Mouse (Mus musculus): ENCODE data around the gene H2-T24. TPM values are rescaled to one million over a fixed set of nuclear protein-coding genes. Genes with fewer than 3 reads are reported as not detected.

H2-T24 gene
- polyA plus RNA-seq, 2 experiments = 4.0 to 4.3 TPM

DNA sequence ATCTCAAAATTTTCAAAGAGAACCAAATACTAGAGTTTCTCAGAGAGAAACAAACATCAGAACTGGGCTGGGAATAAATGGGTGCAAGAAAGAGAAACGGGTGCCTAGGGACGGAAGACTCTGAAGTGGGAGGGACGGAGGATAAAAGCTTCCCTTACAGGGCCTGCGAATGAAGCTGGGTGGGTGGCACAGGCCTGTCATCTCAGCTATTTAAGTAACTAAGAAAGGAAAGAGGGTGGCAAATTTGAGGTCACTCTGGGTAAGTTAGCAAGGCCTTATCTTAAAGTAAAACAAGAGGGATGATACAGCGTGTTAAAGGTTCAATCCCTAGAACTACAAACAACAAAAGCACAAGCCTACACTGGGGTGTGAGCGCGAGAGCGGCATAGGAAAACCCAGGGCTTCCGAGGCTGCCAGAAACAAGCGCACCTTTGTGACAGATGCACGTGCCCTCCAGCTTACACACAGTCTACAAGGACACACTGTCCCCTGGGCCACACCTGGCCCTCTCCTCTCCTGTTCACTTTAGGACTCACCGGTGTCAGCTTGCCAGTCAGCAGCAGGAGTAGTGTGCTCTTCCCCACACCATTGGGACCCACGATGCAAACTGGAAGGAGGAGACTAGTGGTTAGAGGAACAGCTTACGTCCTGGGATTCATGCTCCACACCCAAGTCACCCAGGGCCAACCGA lies 61.7 kb downstream of the H2-T24 start:
- Histone ChIP-seq H3K9me3 (ENCODE audit: control insufficient read depth, low read length) (no peaks in the 10 kb centered on the region), H3K4me3 (ENCODE audit: insufficient read depth in 1 of 2, low read depth in 2 of 2, low read length in 2 of 2) (no peak overlapping the region), H3K36me3 (replicated peaks; ENCODE audit: control insufficient read depth, insufficient read depth, low read depth) (peaks cover 74% of the 10 kb centered on the region), H3K9ac (replicated peaks) (no peak overlapping the region), H3K4me2 (ENCODE audit: low read depth) (no peak overlapping the region), H3K27me3 (ENCODE audit: control insufficient read depth, insufficient read depth, low read length) (no peaks in the 10 kb centered on the region), H3K4me1 (replicated peaks; ENCODE audit: control insufficient read depth in 2 of 2, insufficient read depth in 2 of 2, low read length in 1 of 2) (no peaks in the 10 kb centered on the region), H3K27ac (no peak overlapping the region)
- DNase-seq (ENCODE audit: low read depth in 3 of 3, low spot score in 3 of 3) = no peak
- WGBS (ENCODE audit: insufficient replicate concordance) = 91% methylated on average over 15 of the region's 15 CpGs
- no peak for ATAC-seq (ENCODE audit: insufficient read depth)
- no peak for TF ChIP-seq CTCF (IDR thresholded peaks at IDR 0.05; ENCODE audit: low read depth)
- no peak for TF ChIP-seq EP300 (IDR thresholded peaks at IDR 0.05; ENCODE audit: low read depth)

MicroRNAs within 50 kb of the gene (microRNA counts, 519-probe panel; counts per million panel counts)
- 69.9 counts per million for microRNA mmu-miR-877

Small RNA genes within 50 kb of the gene (microRNA-seq; reads per million reads assigned to microRNA genes)
- 87.5 reads per million, percentile 46 among the genes with 10 or more reads in this experiment for gene Mir877

Other genes with a start within 250 kb of the H2-T24 start
- 10.2 and 11.0 TPM in 2 replicates for gene Ier3, start 198.9 kb downstream of the H2-T24 start, polyA plus RNA-seq (2012; rRNA removed)
- 11.6 and 13.2 TPM in 2 replicates for gene Ier3, start 198.9 kb downstream of the H2-T24 start, polyA plus RNA-seq (2014; fragmentation: Nextera tagmentation; extraction: Ambion mirVana)
- gene Flot1, start 197.3 kb downstream of the H2-T24 start, polyA plus RNA-seq (2012; rRNA removed) = 22.4 and 34.7 TPM in 2 replicates
- gene Flot1, start 197.3 kb downstream of the H2-T24 start, polyA plus RNA-seq (2014; fragmentation: Nextera tagmentation; extraction: Ambion mirVana) = 27.8 and 29.2 TPM in 2 replicates
- gene Tubb5, start 182.3 kb downstream of the H2-T24 start, polyA plus RNA-seq (2012; rRNA removed) = 460 and 467 TPM in 2 replicates
- gene Tubb5, start 182.3 kb downstream of the H2-T24 start, polyA plus RNA-seq (2014; fragmentation: Nextera tagmentation; extraction: Ambion mirVana) = 330 and 363 TPM in 2 replicates
- 9.2 and 10.0 TPM in 2 replicates for gene Mdc1, start 179.0 kb downstream of the H2-T24 start, polyA plus RNA-seq (2012; rRNA removed)
- 6.3 and 9.1 TPM in 2 replicates for gene Mdc1, start 179.0 kb downstream of the H2-T24 start, polyA plus RNA-seq (2014; fragmentation: Nextera tagmentation; extraction: Ambion mirVana)
- gene Nrm, start 159.2 kb downstream of the H2-T24 start, polyA plus RNA-seq (2012; rRNA removed) = 15.6 and 18.2 TPM in 2 replicates
- 20.1 and 22.4 TPM in 2 replicates for gene Nrm, start 159.2 kb downstream of the H2-T24 start, polyA plus RNA-seq (2014; fragmentation: Nextera tagmentation; extraction: Ambion mirVana)
- gene Ppp1r18, start 155.0 kb downstream of the H2-T24 start, polyA plus RNA-seq (2012; rRNA removed) = 8.7 and 10.7 TPM in 2 replicates
- 8.2 and 8.7 TPM in 2 replicates for gene Ppp1r18, start 155.0 kb downstream of the H2-T24 start, polyA plus RNA-seq (2014; fragmentation: Nextera tagmentation; extraction: Ambion mirVana)
- gene Dhx16, start 140.7 kb downstream of the H2-T24 start, polyA plus RNA-seq (2012; rRNA removed) = 44.8 and 46.0 TPM in 2 replicates
- gene Dhx16, start 140.7 kb downstream of the H2-T24 start, polyA plus RNA-seq (2014; fragmentation: Nextera tagmentation; extraction: Ambion mirVana) = 25.5 and 30.2 TPM in 2 replicates
- gene 2310061I04Rik, start 123.1 kb downstream of the H2-T24 start, polyA plus RNA-seq (2012; rRNA removed) = 14.4 and 18.3 TPM in 2 replicates
- gene 2310061I04Rik, start 123.1 kb downstream of the H2-T24 start, polyA plus RNA-seq (2014; fragmentation: Nextera tagmentation; extraction: Ambion mirVana) = 10.6 and 10.9 TPM in 2 replicates
- 8.5 and 8.7 TPM in 2 replicates for gene Atat1, start 110.5 kb downstream of the H2-T24 start, polyA plus RNA-seq (2012; rRNA removed)
- 3.3 and 5.8 TPM in 2 replicates for gene Atat1, start 110.5 kb downstream of the H2-T24 start, polyA plus RNA-seq (2014; fragmentation: Nextera tagmentation; extraction: Ambion mirVana)
- 42.6 and 51.6 TPM in 2 replicates for gene Mrps18b, start 104.2 kb downstream of the H2-T24 start, polyA plus RNA-seq (2012; rRNA removed)
- 73.8 and 74.1 TPM in 2 replicates for gene Mrps18b, start 104.2 kb downstream of the H2-T24 start, polyA plus RNA-seq (2014; fragmentation: Nextera tagmentation; extraction: Ambion mirVana)
- gene Ppp1r10, start 104.1 kb downstream of the H2-T24 start, polyA plus RNA-seq (2012; rRNA removed) = 12.3 and 15.6 TPM in 2 replicates
- 15.4 and 17.4 TPM in 2 replicates for gene Ppp1r10, start 104.1 kb downstream of the H2-T24 start, polyA plus RNA-seq (2014; fragmentation: Nextera tagmentation; extraction: Ambion mirVana)
- 35.7 and 49.0 TPM in 2 replicates for gene Abcf1, start 50.8 kb downstream of the H2-T24 start, polyA plus RNA-seq (2012; rRNA removed)
- 39.0 and 49.1 TPM in 2 replicates for gene Abcf1, start 50.8 kb downstream of the H2-T24 start, polyA plus RNA-seq (2014; fragmentation: Nextera tagmentation; extraction: Ambion mirVana)
- gene Gnl1, start 40.7 kb downstream of the H2-T24 start, polyA plus RNA-seq (2012; rRNA removed) = 3.9 and 5.2 TPM in 2 replicates
- 4.4 and 5.6 TPM in 2 replicates for gene Gnl1, start 40.7 kb downstream of the H2-T24 start, polyA plus RNA-seq (2014; fragmentation: Nextera tagmentation; extraction: Ambion mirVana)
- 5.5 and 6.3 TPM in 2 replicates for gene Prr3, start 40.3 kb downstream of the H2-T24 start, polyA plus RNA-seq (2012; rRNA removed)
- gene Prr3, start 40.3 kb downstream of the H2-T24 start, polyA plus RNA-seq (2014; fragmentation: Nextera tagmentation; extraction: Ambion mirVana) = 3.5 and 4.5 TPM in 2 replicates
- gene H2-T23, start 12.3 kb upstream of the H2-T24 start, polyA plus RNA-seq (2012; rRNA removed) = 24.3 and 29.1 TPM in 2 replicates
- gene H2-T23, start 12.3 kb upstream of the H2-T24 start, polyA plus RNA-seq (2014; fragmentation: Nextera tagmentation; extraction: Ambion mirVana) = 25.5 and 28.8 TPM in 2 replicates
- 6.8 and 7.9 TPM in 2 replicates for gene H2-T22, start 22.2 kb upstream of the H2-T24 start, polyA plus RNA-seq (2012; rRNA removed)
- 9.8 and 10.6 TPM in 2 replicates for gene H2-T22, start 22.2 kb upstream of the H2-T24 start, polyA plus RNA-seq (2014; fragmentation: Nextera tagmentation; extraction: Ambion mirVana)
- gene Gm6034, start 22.4 kb upstream of the H2-T24 start, polyA plus RNA-seq (2012; rRNA removed) = not detected in 2 replicates
- gene Gm6034, start 22.4 kb upstream of the H2-T24 start, polyA plus RNA-seq (2014; fragmentation: Nextera tagmentation; extraction: Ambion mirVana) = not detected in 2 replicates
- 0.03 TPM in 1 of 2 replicates, not detected in the other for gene Gm11127, start 37.8 kb upstream of the H2-T24 start, polyA plus RNA-seq (2012; rRNA removed)
- gene Gm11127, start 37.8 kb upstream of the H2-T24 start, polyA plus RNA-seq (2014; fragmentation: Nextera tagmentation; extraction: Ambion mirVana) = not detected in 2 replicates
- gene Gm19684, start 101.1 kb upstream of the H2-T24 start, polyA plus RNA-seq (2012; rRNA removed) = not detected in 2 replicates
- gene Gm19684, start 101.1 kb upstream of the H2-T24 start, polyA plus RNA-seq (2014; fragmentation: Nextera tagmentation; extraction: Ambion mirVana) = not detected in 2 replicates
- gene Gm7030, start 108.9 kb upstream of the H2-T24 start, polyA plus RNA-seq (2012; rRNA removed) = not detected in 2 replicates
- not detected in 2 replicates for gene Gm7030, start 108.9 kb upstream of the H2-T24 start, polyA plus RNA-seq (2014; fragmentation: Nextera tagmentation; extraction: Ambion mirVana)
- gene Gm8909, start 148.0 kb upstream of the H2-T24 start, polyA plus RNA-seq (2012; rRNA removed) = not detected in 2 replicates
- gene Gm8909, start 148.0 kb upstream of the H2-T24 start, polyA plus RNA-seq (2014; fragmentation: Nextera tagmentation; extraction: Ambion mirVana) = not detected in 2 replicates
- not detected in 2 replicates for gene H2-T3, start 169.7 kb upstream of the H2-T24 start, polyA plus RNA-seq (2012; rRNA removed)
- not detected in 2 replicates for gene H2-T3, start 169.7 kb upstream of the H2-T24 start, polyA plus RNA-seq (2014; fragmentation: Nextera tagmentation; extraction: Ambion mirVana)
- gene Rpp21, start 237.5 kb upstream of the H2-T24 start, polyA plus RNA-seq (2012; rRNA removed) = 40.1 and 51.8 TPM in 2 replicates
- 77.9 and 84.2 TPM in 2 replicates for gene Rpp21, start 237.5 kb upstream of the H2-T24 start, polyA plus RNA-seq (2014; fragmentation: Nextera tagmentation; extraction: Ambion mirVana)